Mouse (Mus musculus): ENCODE results near the gene Snrpb2. TPM values are rescaled to one million over a fixed set of nuclear protein-coding genes. Genes with fewer than 3 reads are reported as not detected.
A peak's percentile ranks its signal among the peaks of the same experiment; 100 is the strongest.

Snrpb2 gene
- polyA plus RNA-seq, 1 experiment from 2014 or later, result 85.2 TPM

GRCm38 (mm10) chr2:143062432-143062811, 417 bp upstream of the Snrpb2 start:
- ATAC-seq (ENCODE audit: insufficient read depth), result peak; percentile 61
- no peak for DNase-seq
- H3K4me1 ChIP-seq (ENCODE audit: insufficient read depth), result no peaks in the 10 kb centered on the region; the same call in 1 of the 2 replicates
- peak overlapping the region; percentile 64 for H3K4me2 ChIP-seq
- no peak overlapping the region for H3K27ac ChIP-seq (ENCODE audit: low read depth)
- no peak for TF ChIP-seq CTCF (IDR thresholded peaks at IDR 0.05; ENCODE audit: low read depth)
- H3K9ac ChIP-seq, result 0 out of 2 replicates have a peak overlapping the region, but pooled peaks have one; percentile 29
- peaks cover 22% of the 10 kb centered on the region for H3K36me3 ChIP-seq (ENCODE audit: insufficient read depth)
- H3K9me3 ChIP-seq (ENCODE audit: low read depth, low read length), result no peaks in the 10 kb centered on the region
- H3K27me3 ChIP-seq (ENCODE audit: insufficient read depth, low read length), result no peaks in the 10 kb centered on the region
- WGBS, result 45% methylated on average over 6 of the region's 6 CpGs
- peak overlapping the region; percentile 62 for H3K4me3 ChIP-seq (ENCODE audit: low read depth, low read length)

GRCm38 (mm10) chr2:143065914-143066313, 3.1 kb downstream of the Snrpb2 start:
- no peak overlapping the region for H3K27ac ChIP-seq (ENCODE audit: low read depth)
- DNase-seq, result no peak
- no peaks in the 10 kb centered on the region for H3K27me3 ChIP-seq (ENCODE audit: insufficient read depth, low read length)
- no peak overlapping the region for H3K4me2 ChIP-seq
- H3K9me3 ChIP-seq (ENCODE audit: low read depth, low read length), result no peaks in the 10 kb centered on the region
- H3K9ac ChIP-seq, result no peak overlapping the region
- no peaks in the 10 kb centered on the region; the same call in 1 of the 2 replicates for H3K4me1 ChIP-seq (ENCODE audit: insufficient read depth)
- no peak for TF ChIP-seq CTCF (IDR thresholded peaks at IDR 0.05; ENCODE audit: low read depth)
- ATAC-seq (ENCODE audit: insufficient read depth), result no peak
- no peak overlapping the region for H3K4me3 ChIP-seq (ENCODE audit: low read depth, low read length)
- WGBS, result 84% methylated on average over 3 of the region's 3 CpGs
- H3K36me3 ChIP-seq (ENCODE audit: insufficient read depth), result peaks cover 54% of the 10 kb centered on the region

- 44% methylated on average over 8 of the region's 8 CpGs for WGBS
- Histone ChIP-seq H3K27me3 (ENCODE audit: insufficient read depth, low read length) (no peaks in the 10 kb centered on the region), H3K36me3 (ENCODE audit: insufficient read depth) (no peaks in the 10 kb centered on the region), H3K4me3 (ENCODE audit: low read depth, low read length) (no peak within 1 kb of the TSS), H3K9me3 (ENCODE audit: low read depth, low read length) (no peaks in the 10 kb centered on the region), H3K4me2 (no peak within 1 kb of the TSS), H3K9ac (no peak within 1 kb of the TSS), H3K27ac (ENCODE audit: low read depth) (no peak within 1 kb of the TSS), H3K4me1 (ENCODE audit: insufficient read depth) (no peaks in the 10 kb centered on the region)
- peak; percentile 70 for ATAC-seq (ENCODE audit: insufficient read depth)
- TF ChIP-seq CTCF (IDR thresholded peaks at IDR 0.05; ENCODE audit: low read depth), result no peak
- peak; percentile 63 for DNase-seq
These were observed 15.5 kb downstream of the Snrpb2 start, which contains the start of gene Otor for GRCm38 (mm10) chr2:143078198-143078851. Gene Otor, plus strand, starts transcription at chr2:143078473.

GRCm38 (mm10) chr2:143081693-143082092, 18.9 kb downstream of the Snrpb2 start:
- Histone ChIP-seq H3K4me2 (peak overlapping the region; percentile 2; the same call in 1 of the 2 replicates), H3K4me1 (ENCODE audit: insufficient read depth) (no peaks in the 10 kb centered on the region), H3K27ac (ENCODE audit: low read depth) (no peak overlapping the region), H3K36me3 (ENCODE audit: insufficient read depth) (no peaks in the 10 kb centered on the region), H3K9me3 (ENCODE audit: low read depth, low read length) (no peaks in the 10 kb centered on the region), H3K27me3 (ENCODE audit: insufficient read depth, low read length) (no peaks in the 10 kb centered on the region), H3K9ac (no peak overlapping the region), H3K4me3 (ENCODE audit: low read depth, low read length) (no peak overlapping the region)
- WGBS, result 23% methylated on average over 3 of the region's 3 CpGs
- no peak for TF ChIP-seq CTCF (IDR thresholded peaks at IDR 0.05; ENCODE audit: low read depth)
- DNase-seq (peak; percentile 56), ATAC-seq (ENCODE audit: insufficient read depth) (no peak)

- no peak overlapping the region for H3K4me2 ChIP-seq
- no peaks in the 10 kb centered on the region for H3K36me3 ChIP-seq (ENCODE audit: insufficient read depth)
- H3K27me3 ChIP-seq (ENCODE audit: insufficient read depth, low read length), result no peaks in the 10 kb centered on the region
- no peaks in the 10 kb centered on the region for H3K4me1 ChIP-seq (ENCODE audit: insufficient read depth)
- H3K9me3 ChIP-seq (ENCODE audit: low read depth, low read length), result no peaks in the 10 kb centered on the region
- no peak overlapping the region for H3K27ac ChIP-seq (ENCODE audit: low read depth)
- ATAC-seq (ENCODE audit: insufficient read depth), result no peak
- no peak for TF ChIP-seq CTCF (IDR thresholded peaks at IDR 0.05; ENCODE audit: low read depth)
- no peak overlapping the region for H3K9ac ChIP-seq
- no peak for DNase-seq
- H3K4me3 ChIP-seq (ENCODE audit: low read depth, low read length), result no peak overlapping the region
- 41% methylated on average over 2 of the region's 2 CpGs for WGBS
These were observed 22.1 kb downstream of the Snrpb2 start for GRCm38 (mm10) chr2:143084852-143085397.

GRCm38 (mm10) chr2:143089866-143090265, 27.0 kb downstream of the Snrpb2 start:
- no peak for TF ChIP-seq CTCF (IDR thresholded peaks at IDR 0.05; ENCODE audit: low read depth)
- Histone ChIP-seq H3K27ac (ENCODE audit: low read depth) (no peak overlapping the region), H3K4me1 (ENCODE audit: insufficient read depth) (no peaks in the 10 kb centered on the region), H3K27me3 (ENCODE audit: insufficient read depth, low read length) (no peaks in the 10 kb centered on the region), H3K9me3 (ENCODE audit: low read depth, low read length) (no peaks in the 10 kb centered on the region), H3K9ac (no peak overlapping the region), H3K4me3 (ENCODE audit: low read depth, low read length) (no peak overlapping the region), H3K36me3 (ENCODE audit: insufficient read depth) (no peaks in the 10 kb centered on the region), H3K4me2 (no peak overlapping the region)
- DNase-seq (no peak), ATAC-seq (ENCODE audit: insufficient read depth) (no peak)
- 60% methylated on average over 8 of the region's 8 CpGs for WGBS

- no peak overlapping the region for H3K9ac ChIP-seq
- H3K36me3 ChIP-seq (ENCODE audit: insufficient read depth), result no peaks in the 10 kb centered on the region
- DNase-seq (peak; percentile 86), ATAC-seq (ENCODE audit: insufficient read depth) (peak; percentile 87; the same call in 1 of the 2 replicates)
- peak; percentile 80 for TF ChIP-seq CTCF (IDR thresholded peaks at IDR 0.05; ENCODE audit: low read depth)
- H3K4me3 ChIP-seq (ENCODE audit: low read depth, low read length), result no peak overlapping the region
- H3K9me3 ChIP-seq (ENCODE audit: low read depth, low read length), result no peaks in the 10 kb centered on the region
- no peaks in the 10 kb centered on the region for H3K27me3 ChIP-seq (ENCODE audit: insufficient read depth, low read length)
- H3K4me1 ChIP-seq (ENCODE audit: insufficient read depth), result no peaks in the 10 kb centered on the region
- 16% methylated on average over 6 of the region's 6 CpGs for WGBS
- H3K27ac ChIP-seq (ENCODE audit: low read depth), result no peak overlapping the region
- H3K4me2 ChIP-seq, result no peak overlapping the region
These were observed 30.9 kb downstream of the Snrpb2 start for GRCm38 (mm10) chr2:143093726-143094125.
